Mouse (Mus musculus): ENCODE measurements around the gene Frmpd1. TPM values are rescaled to one million over a fixed set of nuclear protein-coding genes. Genes with fewer than 3 reads are reported as not detected.

Frmpd1 gene
- polyA plus RNA-seq, 1 experiment from 2014 or later, result 0.87 TPM

DNA sequence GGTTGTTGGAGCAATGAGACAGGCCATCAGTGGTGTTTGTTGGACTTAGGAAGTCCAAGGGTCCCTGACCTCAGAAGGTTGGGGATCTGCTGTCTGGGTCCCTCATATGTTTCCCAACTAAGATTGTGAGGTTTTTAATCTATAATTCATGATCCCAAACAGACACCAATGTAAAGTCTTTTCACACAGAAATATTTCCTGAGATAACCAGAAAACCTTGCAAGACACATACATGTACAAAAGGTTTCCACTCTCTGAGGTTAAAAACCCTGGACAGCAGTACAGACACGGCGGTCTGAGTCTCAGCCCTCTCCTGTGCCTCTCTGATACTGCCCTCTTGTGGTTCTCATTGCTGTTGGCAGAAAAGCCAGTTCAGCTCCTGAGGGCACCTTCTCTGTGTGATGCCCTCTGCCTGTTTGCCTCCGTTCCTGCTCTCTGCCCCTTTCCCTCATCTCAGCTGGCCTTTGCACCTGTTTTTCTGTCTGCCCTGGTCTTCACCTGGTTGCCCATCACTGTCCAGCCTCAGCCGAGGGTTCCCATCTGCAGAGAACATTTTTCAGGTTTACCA lies 95.4 kb downstream of the Frmpd1 start:
- H3K9me3 ChIP-seq (ENCODE audit: control insufficient read depth, low read length), result no peaks in the 10 kb centered on the region
- H3K4me2 ChIP-seq (ENCODE audit: low read length), result no peak overlapping the region
- no peak overlapping the region for H3K9ac ChIP-seq (ENCODE audit: low read length)
- no peaks in the 10 kb centered on the region for H3K27me3 ChIP-seq (replicated peaks; ENCODE audit: control insufficient read depth, insufficient read depth, low read length)
- DNase-seq (ENCODE audit: low spot score) (peak; percentile 64), ATAC-seq (replicated peaks; ENCODE audit: low FRiP score, low TSS enrichment, low read depth) (no peak)
- no peaks in the 10 kb centered on the region for H3K36me3 ChIP-seq (ENCODE audit: control insufficient read depth, insufficient read depth, low read length)
- no peak overlapping the region for H3K27ac ChIP-seq (ENCODE audit: low read depth)
- no peaks in the 10 kb centered on the region for H3K4me1 ChIP-seq (replicated peaks; ENCODE audit: control insufficient read depth, insufficient read depth, low read length)
- WGBS, result 16% methylated on average over 4 of the region's 4 CpGs
- H3K4me3 ChIP-seq (ENCODE audit: low read depth, low read length), result no peak overlapping the region

DNA sequence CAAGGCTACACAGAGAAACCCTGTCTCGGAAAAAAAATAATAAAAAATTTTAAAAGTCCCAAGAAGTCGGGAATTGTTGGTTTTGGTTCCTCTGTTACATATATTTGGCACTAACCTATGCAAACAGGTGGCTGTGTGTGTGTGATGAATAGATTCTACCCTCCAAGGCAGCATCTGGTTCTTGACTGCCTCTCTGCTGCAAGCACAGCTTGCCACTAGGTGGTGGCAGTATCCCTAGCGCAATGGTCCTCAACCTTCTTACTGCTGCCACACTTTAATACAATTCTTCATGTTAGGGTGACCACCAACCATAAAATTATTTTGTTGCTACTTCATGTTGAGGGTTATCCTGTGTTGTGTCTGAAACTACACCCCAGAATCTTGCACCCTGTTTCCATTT lies 101.6 kb downstream of the Frmpd1 start:
- DNase-seq (ENCODE audit: low spot score) (no peak), ATAC-seq (replicated peaks; ENCODE audit: low FRiP score, low TSS enrichment, low read depth) (no peak)
- Histone ChIP-seq H3K4me1 (replicated peaks; ENCODE audit: control insufficient read depth, insufficient read depth, low read length) (no peaks in the 10 kb centered on the region), H3K9me3 (ENCODE audit: control insufficient read depth, low read length) (no peaks in the 10 kb centered on the region), H3K36me3 (ENCODE audit: control insufficient read depth, insufficient read depth, low read length) (no peaks in the 10 kb centered on the region), H3K27ac (ENCODE audit: low read depth) (no peak overlapping the region), H3K4me3 (ENCODE audit: low read depth, low read length) (no peak overlapping the region), H3K9ac (ENCODE audit: low read length) (no peak overlapping the region), H3K27me3 (replicated peaks; ENCODE audit: control insufficient read depth, insufficient read depth, low read length) (no peaks in the 10 kb centered on the region), H3K4me2 (ENCODE audit: low read length) (no peak overlapping the region)
- 58% methylated on average over 3 of the region's 3 CpGs for WGBS

DNA sequence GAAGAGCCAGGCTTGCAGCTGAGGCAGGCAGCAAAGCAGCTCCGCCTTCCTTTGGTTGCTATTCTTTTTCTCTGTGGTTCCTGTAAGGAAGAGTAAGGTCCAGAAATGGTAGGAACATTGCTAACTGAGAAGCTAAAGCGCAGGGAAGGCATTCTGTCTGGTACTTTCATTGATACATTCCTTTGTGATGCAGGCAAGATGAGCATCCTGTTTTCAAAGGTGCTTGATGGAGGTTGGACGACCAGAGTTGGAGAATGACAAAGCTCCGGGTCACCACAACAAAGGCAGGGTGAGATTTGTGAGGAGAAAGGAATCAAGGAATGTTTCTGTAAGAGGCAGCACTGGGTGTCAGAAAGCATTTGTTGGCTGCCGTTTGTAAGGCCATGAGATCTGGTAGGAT lies 103.2 kb downstream of the Frmpd1 start:
- Histone ChIP-seq H3K9ac (ENCODE audit: low read length) (no peak overlapping the region), H3K4me3 (ENCODE audit: low read depth, low read length) (no peak overlapping the region), H3K4me2 (ENCODE audit: low read length) (no peak overlapping the region), H3K36me3 (ENCODE audit: control insufficient read depth, insufficient read depth, low read length) (no peaks in the 10 kb centered on the region), H3K27me3 (replicated peaks; ENCODE audit: control insufficient read depth, insufficient read depth, low read length) (no peaks in the 10 kb centered on the region), H3K9me3 (ENCODE audit: control insufficient read depth, low read length) (no peaks in the 10 kb centered on the region), H3K4me1 (replicated peaks; ENCODE audit: control insufficient read depth, insufficient read depth, low read length) (no peaks in the 10 kb centered on the region), H3K27ac (ENCODE audit: low read depth) (no peak overlapping the region)
- WGBS, result 86% methylated on average over 5 of the region's 5 CpGs
- DNase-seq (ENCODE audit: low spot score) (no peak), ATAC-seq (replicated peaks; ENCODE audit: low FRiP score, low TSS enrichment, low read depth) (no peak)

DNA sequence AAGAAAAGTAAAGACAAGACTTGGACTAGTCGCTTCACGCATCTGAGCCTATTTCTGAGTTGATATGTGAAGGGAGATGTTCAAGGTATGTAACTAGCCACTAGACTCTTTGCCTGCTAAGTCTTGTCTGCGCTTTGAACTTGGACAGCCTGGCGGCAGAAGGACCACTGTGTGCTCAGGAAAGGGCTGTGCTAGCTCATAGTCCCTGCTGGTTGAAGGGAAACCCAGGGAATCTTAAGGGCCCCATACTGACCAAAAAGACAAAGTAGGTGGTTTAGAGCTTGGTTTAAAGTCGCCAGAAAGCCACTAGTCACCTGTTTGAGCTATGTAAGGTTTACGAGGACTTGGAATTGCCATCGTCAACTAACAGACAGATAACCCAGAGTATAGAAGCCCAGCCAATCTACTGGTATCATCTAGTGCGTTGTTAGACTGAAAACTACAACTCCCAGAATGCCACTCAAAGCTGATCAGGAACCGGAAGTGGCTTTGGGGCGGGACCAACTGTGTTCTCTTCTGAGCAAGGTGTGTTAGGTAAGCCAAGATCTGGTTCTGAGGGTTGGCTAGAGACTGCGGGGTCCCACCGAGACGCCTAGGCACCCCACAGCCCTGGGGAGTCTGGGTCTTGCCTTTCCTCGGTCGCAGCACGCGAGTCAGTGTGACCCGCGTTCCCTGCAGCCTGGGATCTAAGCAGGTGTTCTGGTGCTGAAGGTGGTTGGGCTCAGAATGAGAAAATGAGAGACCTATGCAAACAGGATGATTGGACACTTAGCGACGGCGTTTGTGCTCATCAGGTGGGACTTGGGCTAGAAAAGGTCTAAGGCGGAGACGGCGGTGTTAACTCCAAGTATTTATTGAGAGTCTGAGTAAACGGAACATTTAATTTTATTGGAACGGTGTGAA lies 112.2 kb downstream of the Frmpd1 start, which contains the start of gene Trmt10b:
Gene Trmt10b, plus strand, starts transcription at position 466 of the 903 bp plus-strand sequence.
- WGBS, result 17% methylated on average over 27 of the region's 27 CpGs
- H3K27me3 ChIP-seq (replicated peaks; ENCODE audit: control insufficient read depth, insufficient read depth, low read length), result no peaks in the 10 kb centered on the region
- ATAC-seq (replicated peaks; ENCODE audit: low FRiP score, low TSS enrichment, low read depth), result peak; percentile 83
- peaks cover 10% of the 10 kb centered on the region for H3K36me3 ChIP-seq (ENCODE audit: control insufficient read depth, insufficient read depth, low read length)
- no peaks in the 10 kb centered on the region for H3K9me3 ChIP-seq (ENCODE audit: control insufficient read depth, low read length)
- peak within 1 kb of the TSS; percentile 74 for H3K4me2 ChIP-seq (ENCODE audit: low read length)
- peak within 1 kb of the TSS; percentile 65 for H3K9ac ChIP-seq (ENCODE audit: low read length)
- no peaks in the 10 kb centered on the region; the same call in 1 of the 2 replicates for H3K4me1 ChIP-seq (replicated peaks; ENCODE audit: control insufficient read depth, insufficient read depth, low read length)
- H3K4me3 ChIP-seq (ENCODE audit: low read depth, low read length), result peak within 1 kb of the TSS; percentile 97
- H3K27ac ChIP-seq (ENCODE audit: low read depth), result no peak within 1 kb of the TSS
- DNase-seq (ENCODE audit: low spot score), result peak; percentile 84

DNA sequence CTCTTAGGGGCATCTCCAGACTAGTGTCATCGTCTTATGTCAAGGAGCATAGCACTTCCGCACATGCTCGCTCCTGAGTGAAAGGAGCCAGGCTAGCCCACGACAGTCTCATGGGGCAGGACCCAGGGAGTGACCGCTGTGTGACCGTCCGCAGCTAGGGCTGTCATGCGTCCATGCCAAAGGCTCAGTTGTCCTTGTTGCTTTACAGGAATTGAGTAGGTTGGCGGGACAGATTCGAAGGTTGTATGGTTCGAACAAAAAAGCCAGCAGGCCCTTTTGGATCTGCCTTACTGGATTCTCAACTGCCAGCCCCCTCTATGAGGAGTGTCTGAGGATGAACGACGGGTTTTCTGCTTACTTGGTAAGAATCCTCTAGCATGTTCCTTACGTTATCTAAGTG lies 120.9 kb downstream of the Frmpd1 start:
- ATAC-seq (replicated peaks; ENCODE audit: low FRiP score, low TSS enrichment, low read depth) (no peak), DNase-seq (ENCODE audit: low spot score) (no peak)
- H3K4me1 ChIP-seq (replicated peaks; ENCODE audit: control insufficient read depth, insufficient read depth, low read length), result no peaks in the 10 kb centered on the region

DNA sequence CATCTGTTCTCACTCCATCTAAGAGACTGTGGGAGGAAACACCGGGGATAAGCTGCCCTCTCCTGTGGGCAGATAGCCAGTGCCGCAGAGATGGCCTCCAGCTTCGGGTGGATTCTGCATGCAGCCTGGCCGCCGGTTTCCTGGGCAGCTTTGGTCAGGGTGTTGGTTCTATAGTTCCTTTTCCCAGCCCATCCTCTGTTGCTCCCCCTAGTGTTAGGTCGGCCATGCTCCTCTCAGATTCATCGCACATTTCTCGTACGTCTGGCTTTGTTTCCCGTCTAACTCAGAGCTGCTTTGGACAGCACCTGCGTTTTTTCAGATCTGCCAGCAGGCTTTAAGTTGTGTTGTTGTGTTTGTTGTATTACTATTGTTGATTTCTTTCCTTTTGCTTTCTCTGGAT lies 123.4 kb downstream of the Frmpd1 start:
- 44% methylated on average over 11 of the region's 11 CpGs for WGBS
- no peak for DNase-seq (ENCODE audit: low spot score)
- H3K4me1 ChIP-seq (replicated peaks; ENCODE audit: control insufficient read depth, insufficient read depth, low read length), result no peaks in the 10 kb centered on the region

More for the DNA sequence above, 120.9 kb downstream of the Frmpd1 start:
- Histone ChIP-seq H3K4me3 (ENCODE audit: low read depth, low read length) (no peak overlapping the region), H3K27me3 (replicated peaks; ENCODE audit: control insufficient read depth, insufficient read depth, low read length) (no peaks in the 10 kb centered on the region), H3K9ac (ENCODE audit: low read length) (no peak overlapping the region), H3K4me2 (ENCODE audit: low read length) (no peak overlapping the region), H3K9me3 (ENCODE audit: control insufficient read depth, low read length) (no peaks in the 10 kb centered on the region), H3K27ac (ENCODE audit: low read depth) (no peak overlapping the region), H3K36me3 (ENCODE audit: control insufficient read depth, insufficient read depth, low read length) (peaks cover 62% of the 10 kb centered on the region)
- WGBS, result 93% methylated on average over 14 of the region's 14 CpGs

DNA sequence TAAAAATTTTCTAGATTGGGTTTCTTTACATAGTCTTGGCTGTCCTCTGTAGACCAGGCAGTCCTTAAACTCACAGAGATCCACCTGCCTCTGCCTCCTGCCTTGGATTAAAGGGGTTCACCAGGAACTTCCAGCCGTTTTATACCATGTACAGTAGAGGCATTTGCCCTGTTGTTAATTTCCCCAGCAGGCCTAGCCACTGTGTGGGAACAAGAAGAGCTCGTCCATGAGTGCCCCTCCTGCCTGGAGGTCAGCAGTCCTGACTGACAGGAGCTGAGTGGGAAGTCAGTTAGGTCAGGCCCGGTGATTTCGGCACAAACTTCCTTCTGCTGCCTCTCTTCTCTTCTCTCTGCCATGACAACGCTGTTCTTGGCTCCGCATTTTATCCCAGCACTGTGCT lies 123.9 kb downstream of the Frmpd1 start:
- Histone ChIP-seq H3K4me2 (ENCODE audit: low read length) (no peak overlapping the region), H3K4me1 (replicated peaks; ENCODE audit: control insufficient read depth, insufficient read depth, low read length) (no peaks in the 10 kb centered on the region), H3K9me3 (ENCODE audit: control insufficient read depth, low read length) (no peaks in the 10 kb centered on the region), H3K4me3 (ENCODE audit: low read depth, low read length) (no peak overlapping the region), H3K9ac (ENCODE audit: low read length) (no peak overlapping the region), H3K36me3 (ENCODE audit: control insufficient read depth, insufficient read depth, low read length) (peaks cover 45% of the 10 kb centered on the region), H3K27me3 (replicated peaks; ENCODE audit: control insufficient read depth, insufficient read depth, low read length) (no peaks in the 10 kb centered on the region), H3K27ac (ENCODE audit: low read depth) (no peak overlapping the region)
- 87% methylated on average over 6 of the region's 6 CpGs for WGBS
- ATAC-seq (replicated peaks; ENCODE audit: low FRiP score, low TSS enrichment, low read depth), result no peak
- no peak for DNase-seq (ENCODE audit: low spot score)

More for the DNA sequence above, 123.4 kb downstream of the Frmpd1 start:
- Histone ChIP-seq H3K4me3 (ENCODE audit: low read depth, low read length) (no peak overlapping the region), H3K9ac (ENCODE audit: low read length) (no peak overlapping the region), H3K4me2 (ENCODE audit: low read length) (no peak overlapping the region), H3K27me3 (replicated peaks; ENCODE audit: control insufficient read depth, insufficient read depth, low read length) (no peaks in the 10 kb centered on the region), H3K27ac (ENCODE audit: low read depth) (no peak overlapping the region), H3K9me3 (ENCODE audit: control insufficient read depth, low read length) (no peaks in the 10 kb centered on the region), H3K36me3 (ENCODE audit: control insufficient read depth, insufficient read depth, low read length) (peaks cover 46% of the 10 kb centered on the region)
- ATAC-seq (replicated peaks; ENCODE audit: low FRiP score, low TSS enrichment, low read depth), result no peak

DNA sequence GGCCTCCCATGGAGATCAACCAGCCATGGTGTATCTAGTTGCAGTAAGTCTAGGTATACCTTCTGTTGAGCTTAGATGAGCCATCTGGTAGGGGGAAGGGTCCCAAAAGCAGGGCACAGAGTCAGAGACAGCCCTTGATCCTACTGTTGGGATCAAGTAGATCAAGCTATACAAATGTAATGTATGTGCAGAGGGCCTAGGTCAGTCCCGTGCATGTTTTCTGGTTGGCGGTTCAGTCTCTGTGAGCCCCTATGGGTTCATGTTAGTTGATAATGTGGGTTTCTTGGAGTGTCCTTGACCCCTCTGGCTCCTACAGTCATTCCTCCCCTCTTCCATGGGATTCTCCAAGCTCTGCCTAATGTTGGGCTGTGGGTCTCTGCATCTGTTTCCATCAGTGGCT lies 126.4 kb downstream of the Frmpd1 start:
- Histone ChIP-seq H3K4me1 (replicated peaks; ENCODE audit: control insufficient read depth, insufficient read depth, low read length) (no peaks in the 10 kb centered on the region), H3K4me3 (ENCODE audit: low read depth, low read length) (no peak overlapping the region), H3K27ac (ENCODE audit: low read depth) (no peak overlapping the region), H3K9ac (ENCODE audit: low read length) (no peak overlapping the region), H3K9me3 (ENCODE audit: control insufficient read depth, low read length) (no peaks in the 10 kb centered on the region), H3K36me3 (ENCODE audit: control insufficient read depth, insufficient read depth, low read length) (peaks cover 54% of the 10 kb centered on the region), H3K4me2 (ENCODE audit: low read length) (no peak overlapping the region), H3K27me3 (replicated peaks; ENCODE audit: control insufficient read depth, insufficient read depth, low read length) (no peaks in the 10 kb centered on the region)
- 88% methylated on average over 2 of the region's 2 CpGs for WGBS
- DNase-seq (ENCODE audit: low spot score) (no peak), ATAC-seq (replicated peaks; ENCODE audit: low FRiP score, low TSS enrichment, low read depth) (no peak)

All from intestine, embryonic 14.5 days (tissue).